Mouse (Mus musculus) cerebellum, postnatal 4 days (tissue): Measurements from ENCODE around the gene Per1.
A peak's percentile ranks its signal among the peaks of the same experiment; 100 is the strongest.

Experiments
- DNase-seq, 2 experiments: peaks; one replicate each; pipeline ENCODE4 v3.0.0; 2022; ENCODE audit warnings: low spot score in 2 of 2, mixed read lengths in 1 of 2

Gene Per1

DNA sequence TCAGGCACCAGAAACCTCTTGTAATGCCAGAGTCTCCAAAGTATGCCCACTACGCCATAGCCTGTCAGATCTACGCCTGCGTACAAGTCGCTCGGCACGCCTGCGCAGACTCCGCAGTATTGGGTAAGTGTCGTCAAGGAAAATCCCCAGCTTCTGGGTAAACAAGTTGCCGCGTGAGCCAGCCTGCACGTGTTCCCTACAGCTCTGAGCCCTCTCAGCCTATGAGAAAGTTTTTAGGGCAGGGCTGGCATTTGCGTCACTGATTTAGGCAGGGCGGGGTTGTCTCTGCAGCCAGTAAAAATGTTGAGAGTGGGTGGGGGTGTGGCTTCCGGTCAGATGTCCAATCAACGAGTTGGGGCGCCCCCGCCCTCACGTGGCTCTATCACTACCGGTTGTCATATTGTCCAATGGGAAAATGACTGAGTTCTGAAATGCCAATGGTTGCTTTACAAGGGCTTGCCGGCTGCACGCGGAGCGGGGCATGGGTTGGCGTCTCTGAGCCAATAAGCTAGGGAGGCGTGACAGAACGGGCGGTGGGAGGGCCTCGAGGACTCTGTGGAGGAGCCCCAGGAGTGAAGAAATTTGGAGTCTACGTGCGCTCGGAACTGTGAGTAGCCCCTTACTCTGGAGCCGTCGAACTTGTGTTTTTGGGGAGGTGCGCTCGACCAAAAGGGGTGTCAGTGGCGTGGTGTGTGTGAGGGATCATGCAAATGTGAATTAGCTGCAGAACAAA is at the start of gene Per1:
TSS of gene Per1 (plus strand) at position 521 of the 733 bp plus-strand sequence.
- DNase-seq, result peak; percentile 89 to 95

DNA sequence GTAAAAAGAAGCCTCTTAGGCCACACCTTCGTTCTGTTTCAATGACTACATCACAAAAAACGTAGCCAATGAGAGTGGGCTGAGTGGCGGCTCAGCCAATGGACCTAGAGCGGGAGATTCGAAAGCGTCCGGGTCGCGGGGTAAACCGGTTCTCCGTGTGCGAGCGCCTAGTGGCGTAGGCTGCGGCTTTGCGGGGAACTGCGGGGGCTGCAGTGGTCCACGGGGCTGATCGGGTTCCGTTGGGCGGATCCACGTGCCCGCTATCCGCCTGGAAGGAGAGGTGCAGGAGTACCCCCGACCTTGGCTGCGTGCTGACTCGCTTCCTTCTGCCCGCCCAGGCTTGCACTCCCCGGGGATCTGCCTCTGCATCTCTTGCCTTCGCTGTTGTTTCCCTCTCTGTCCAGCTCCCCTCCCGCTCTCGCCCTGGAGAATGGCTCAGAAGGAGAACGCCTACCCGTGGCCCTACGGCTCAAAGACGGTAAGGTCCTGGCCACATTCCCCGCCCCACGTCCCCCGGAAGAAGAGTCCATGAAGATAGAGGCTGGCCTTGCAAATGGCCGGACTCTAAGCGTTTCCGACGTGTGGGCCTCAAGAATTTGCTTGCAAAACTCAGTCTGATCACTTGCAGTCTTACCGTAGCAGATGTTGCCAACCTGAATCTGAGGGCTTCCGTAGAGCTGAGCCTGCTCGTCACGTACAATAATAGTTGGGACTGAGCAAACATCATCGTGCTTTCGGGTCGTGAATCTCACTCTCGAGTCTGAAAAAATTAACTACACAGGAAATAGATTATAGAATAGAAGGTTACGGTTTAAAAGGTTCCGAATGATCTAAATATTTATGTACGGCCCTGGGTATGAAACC is 49.3 kb upstream of the Per1 start, which contains the start of gene Aurkb:
TSS of gene Aurkb (plus strand) at position 117 of the 864 bp plus-strand sequence.
- peak; percentile 61 to 82 for DNase-seq

DNA sequence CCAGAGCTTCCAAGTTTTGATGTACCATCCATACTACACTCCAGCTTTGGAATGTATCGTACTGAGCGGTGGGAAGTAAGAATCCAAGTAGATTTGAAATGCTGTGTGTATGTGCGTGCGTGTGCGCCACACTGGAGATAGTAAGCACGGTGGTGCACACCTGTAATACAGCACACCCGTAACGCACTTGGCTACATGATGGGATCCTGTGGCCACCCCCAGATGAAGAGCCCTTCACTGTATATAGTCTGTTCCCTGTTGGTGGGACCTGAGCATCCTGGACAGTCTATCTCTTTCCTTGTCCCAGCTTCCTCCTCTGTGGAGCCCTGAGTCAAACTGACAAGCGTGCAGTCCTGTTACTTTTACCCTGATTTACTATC is 48.6 kb upstream of the Per1 start:
- no peak for DNase-seq

DNA sequence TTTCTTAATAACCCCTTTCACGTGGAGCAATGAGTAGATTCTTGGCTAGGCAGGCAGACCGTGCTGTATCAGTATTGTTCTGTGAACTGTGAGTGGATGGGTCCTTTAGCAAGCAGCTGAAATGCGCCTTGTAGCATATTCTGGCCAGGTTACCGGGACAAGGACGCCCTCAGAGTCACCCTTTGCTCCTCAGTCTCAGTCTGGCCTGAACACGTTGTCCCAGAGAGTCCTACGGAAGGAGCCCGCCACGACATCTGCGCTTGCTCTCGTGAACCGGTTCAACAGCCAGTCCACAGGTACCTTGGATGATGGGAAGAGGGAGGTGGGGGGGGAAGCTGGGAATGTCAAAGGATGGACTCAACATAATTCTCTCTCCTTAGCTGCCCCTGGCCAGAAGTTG is 47.4 kb upstream of the Per1 start:
- DNase-seq, result no peak

DNA sequence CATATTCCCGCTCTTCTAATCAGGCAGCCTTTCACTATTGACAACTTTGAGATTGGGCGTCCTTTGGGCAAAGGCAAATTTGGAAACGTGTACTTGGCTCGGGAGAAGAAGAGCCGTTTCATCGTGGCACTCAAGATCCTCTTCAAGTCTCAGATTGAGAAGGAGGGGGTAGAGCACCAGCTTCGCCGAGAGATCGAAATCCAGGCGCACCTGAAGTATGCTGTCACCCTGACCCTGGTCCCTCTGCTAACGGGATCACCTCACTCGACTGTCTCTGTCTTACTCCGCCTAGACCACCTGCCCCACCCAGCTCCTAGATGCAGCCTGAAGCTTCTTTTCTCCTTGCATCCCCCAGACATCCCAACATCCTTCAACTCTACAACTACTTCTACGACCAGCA is 46.9 kb upstream of the Per1 start:
- DNase-seq, result no peak

DNA sequence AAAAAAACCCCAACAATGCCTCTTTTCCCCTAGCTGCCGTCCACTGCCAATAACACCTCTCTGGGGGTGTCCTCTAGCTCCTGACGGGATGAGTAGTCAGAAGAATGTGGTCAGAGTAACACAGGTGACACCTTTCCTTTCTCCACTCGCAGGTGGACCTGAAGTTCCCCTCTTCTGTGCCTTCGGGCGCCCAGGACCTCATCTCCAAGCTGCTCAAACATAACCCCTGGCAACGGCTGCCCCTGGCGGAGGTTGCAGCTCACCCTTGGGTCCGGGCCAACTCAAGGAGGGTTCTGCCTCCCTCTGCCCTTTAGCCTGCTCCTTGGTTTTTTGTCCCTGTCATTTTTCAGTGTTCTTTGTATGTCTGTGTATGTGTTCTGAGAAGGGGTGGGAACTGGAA is 44.3 kb upstream of the Per1 start:
- no peak for DNase-seq

DNA sequence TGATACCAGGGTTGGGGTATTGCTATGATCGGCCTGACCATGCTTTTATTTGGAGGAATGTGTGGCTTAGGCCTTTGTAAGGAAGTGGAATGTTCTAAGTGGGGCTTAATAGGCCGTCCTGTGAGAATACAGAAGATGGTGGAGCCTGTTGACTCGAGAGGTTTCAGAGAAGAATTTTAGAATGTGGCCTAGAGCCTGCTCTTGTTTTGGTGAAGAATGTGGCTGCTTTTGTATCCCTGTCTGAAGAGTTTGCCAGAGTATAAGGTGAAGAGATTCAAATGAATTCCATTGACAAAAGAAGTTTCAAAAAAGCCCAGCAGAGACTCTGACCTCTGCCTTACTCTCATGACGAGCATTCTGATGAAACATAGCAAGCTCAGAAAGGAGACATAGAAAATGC is 43.2 kb upstream of the Per1 start:
- DNase-seq, result no peak

DNA sequence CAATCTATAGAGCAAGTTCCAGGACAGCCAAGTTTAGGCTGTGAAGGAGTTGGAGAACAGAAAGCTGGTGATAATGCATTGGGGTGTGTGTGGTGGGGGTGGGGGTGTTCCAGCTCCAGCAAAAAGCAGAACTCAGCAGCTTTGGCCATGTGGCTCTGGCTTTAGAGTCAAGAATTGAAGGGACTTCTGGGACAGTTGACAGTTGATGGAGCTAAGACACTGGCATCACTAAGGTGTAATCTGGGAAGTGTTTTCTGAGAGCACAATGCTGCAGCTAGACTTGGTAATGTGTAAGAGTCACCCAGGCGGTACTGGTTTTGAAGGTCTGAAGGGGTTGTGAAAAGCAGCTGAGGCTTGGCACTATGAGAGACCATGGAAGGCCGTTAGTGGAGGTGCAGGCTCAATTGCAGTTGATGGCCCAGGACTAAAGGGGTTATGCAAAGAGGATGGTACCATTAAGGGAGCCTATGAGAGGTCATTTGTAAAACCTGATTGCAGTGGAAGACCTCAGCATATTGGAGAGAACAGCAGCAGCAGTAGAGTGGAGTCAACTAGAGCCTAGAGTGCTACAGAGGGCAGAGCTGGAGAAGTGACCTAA is 42.1 kb upstream of the Per1 start:
- DNase-seq, result no peak

DNA sequence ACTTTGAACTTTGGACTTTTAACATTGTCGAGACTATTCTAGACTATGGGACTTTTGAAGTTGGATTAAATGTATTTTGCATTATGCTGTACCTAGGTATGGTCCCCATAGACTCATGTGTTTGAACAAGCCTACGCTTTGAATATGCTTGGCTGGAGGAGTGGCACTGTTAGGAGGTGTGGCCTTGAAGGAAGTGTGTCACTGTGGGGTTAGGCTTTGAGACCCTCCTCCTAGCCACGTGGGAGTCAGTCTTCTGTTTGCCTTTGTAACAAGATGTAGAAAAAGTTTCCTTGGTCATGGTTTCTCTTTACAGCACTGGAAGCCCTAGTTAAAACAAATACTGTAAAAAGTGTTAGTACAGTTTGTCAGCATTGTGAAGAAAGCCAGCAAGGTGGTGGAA is 41.2 kb upstream of the Per1 start:
- DNase-seq, result no peak

DNA sequence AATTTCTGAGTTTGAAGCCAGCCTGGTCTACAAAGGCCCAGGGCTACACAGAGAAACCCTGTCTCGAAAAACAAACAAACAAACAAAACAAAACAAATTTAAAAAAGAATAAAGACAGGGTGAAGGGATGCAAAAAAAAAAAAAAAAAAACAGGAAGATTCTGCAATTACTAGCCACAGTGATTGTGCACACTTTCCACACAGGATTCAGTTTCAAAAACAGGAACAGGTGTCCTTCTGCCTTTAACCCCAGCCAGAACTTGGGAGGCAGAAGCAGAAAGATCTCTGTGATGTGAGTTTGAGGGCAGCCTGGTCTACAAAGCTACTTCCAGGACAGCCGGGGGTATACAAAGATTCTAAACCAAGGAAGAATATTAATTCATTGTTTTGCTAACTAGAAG is 36.8 kb upstream of the Per1 start:
- no peak for DNase-seq

DNA sequence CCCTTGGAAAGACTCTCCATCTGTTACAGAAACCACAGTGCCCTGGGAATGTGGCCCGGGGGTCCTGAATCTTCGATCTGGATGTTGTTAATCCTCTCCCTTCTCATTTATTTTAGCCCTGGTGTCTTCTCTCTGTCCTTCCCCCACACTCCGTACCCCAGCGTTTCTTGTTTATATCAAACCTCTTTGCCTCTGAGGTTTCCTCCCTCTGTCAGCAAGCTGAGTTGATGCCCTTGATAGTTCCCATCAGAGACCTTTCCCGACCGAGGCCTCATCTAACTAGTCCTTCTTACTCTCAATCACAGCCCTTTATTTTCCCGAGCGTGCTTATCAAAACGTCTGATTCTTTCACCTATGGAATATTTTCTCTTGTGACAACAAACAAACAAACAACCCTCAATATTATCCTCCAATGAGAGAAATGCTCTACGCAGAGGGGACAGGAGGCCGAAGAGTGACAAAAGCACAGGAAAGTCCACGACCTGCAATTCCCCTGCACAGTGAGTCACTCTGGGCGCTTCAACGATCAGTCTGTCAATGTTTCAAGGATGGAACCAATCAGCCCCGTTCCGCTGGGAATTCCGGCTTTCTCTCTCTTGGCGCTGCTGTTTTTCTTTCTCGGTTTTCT is 36.2 kb upstream of the Per1 start:
- DNase-seq, result no peak

DNA sequence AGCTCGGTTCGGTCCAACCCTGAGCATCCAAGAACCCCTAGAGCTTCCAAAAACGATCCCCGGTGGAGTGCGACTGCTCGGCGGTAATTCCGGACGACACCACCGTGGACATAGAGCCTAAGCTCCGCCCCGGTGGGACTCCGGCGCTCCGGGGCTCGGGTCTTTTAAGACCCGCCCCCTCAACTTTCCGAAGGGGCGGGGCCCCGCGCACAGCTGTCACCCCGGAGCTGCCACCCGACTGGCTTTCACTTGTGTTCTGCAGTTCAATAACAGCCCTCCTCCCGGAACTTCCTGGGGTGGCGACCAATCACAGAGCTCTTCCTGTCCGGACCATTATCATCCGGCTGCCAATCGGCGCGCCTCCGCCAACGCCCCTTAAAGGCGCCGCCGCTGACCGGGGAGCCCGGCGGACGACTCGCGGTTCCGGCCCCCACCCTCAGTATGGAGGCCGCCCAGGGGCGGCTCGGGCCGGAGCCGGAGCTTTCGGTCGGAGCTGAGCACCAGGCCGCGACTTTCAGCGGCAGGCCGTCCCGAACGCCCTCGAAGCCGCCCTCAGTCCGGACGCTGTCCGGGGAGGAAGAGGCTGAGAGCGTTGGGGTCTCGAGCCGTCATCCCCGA is 35.6 kb upstream of the Per1 start, which contains the start of gene Borcs6:
TSS of gene Borcs6 (plus strand) at position 361 of the 618 bp plus-strand sequence.
- peak; percentile 83 to 92 for DNase-seq

DNA sequence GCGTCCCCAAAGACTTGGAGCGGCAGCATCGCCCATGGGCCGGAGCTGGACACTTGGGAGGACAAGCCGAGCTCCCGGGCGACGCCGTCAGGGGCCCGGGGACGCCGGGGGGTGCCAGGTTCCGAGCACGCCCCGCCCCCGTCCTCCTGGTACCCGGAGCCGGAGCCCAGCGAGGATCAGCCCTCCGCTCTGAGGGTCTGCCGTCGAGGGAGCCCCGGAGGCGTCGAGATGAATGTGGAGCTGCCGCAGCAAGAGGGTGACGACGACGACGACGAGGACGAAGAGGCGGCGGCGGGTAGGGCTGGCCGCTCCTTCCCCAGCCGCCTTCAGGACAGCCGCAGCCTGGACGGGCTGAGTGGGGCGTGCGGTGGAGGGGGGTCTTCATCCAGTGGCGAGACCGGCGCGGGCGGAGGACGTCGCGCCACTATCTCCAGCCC is 35.0 kb upstream of the Per1 start:
- DNase-seq, result peak in 1 of 2 experiments; percentile 63

DNA sequence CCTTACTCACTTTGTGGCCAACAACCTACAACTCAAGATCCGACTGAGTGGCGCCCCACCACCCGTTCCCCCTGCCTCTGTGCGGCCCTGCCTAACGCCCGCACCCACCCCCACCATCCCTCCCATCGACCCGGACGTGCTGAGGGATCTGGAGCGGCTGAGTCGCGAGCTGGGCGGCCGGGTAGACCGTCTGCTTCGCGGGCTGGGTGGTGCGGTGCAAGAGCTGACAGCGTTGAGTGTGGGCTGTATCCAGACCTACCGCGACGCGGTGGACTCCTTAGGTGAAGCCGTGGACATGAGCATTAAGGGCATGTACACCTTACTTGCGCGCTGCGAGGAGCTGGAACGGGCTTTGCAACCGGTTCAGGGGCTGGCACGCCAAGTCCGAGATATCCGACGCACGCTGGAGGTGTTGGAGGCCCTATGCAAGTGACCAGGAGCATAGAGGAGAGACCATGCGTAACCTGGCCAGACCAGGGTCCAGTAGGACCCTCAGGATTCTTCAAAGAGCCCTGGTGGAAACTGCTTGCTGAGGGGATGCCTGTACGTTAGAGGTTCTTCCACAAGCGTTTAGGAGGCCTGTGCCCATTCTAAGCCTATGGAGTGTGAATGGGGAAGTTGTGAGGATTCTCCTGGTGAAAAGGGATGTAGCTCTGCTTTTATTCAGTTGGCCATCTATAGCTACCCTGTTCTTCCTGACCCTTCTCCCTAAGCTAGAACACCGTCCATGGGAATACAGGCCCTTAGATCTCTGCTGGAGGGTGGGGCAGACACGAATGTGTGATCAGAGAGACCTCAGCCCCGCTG is 34.4 kb upstream of the Per1 start:
- peak in 1 of 2 experiments; percentile 38 for DNase-seq

DNA sequence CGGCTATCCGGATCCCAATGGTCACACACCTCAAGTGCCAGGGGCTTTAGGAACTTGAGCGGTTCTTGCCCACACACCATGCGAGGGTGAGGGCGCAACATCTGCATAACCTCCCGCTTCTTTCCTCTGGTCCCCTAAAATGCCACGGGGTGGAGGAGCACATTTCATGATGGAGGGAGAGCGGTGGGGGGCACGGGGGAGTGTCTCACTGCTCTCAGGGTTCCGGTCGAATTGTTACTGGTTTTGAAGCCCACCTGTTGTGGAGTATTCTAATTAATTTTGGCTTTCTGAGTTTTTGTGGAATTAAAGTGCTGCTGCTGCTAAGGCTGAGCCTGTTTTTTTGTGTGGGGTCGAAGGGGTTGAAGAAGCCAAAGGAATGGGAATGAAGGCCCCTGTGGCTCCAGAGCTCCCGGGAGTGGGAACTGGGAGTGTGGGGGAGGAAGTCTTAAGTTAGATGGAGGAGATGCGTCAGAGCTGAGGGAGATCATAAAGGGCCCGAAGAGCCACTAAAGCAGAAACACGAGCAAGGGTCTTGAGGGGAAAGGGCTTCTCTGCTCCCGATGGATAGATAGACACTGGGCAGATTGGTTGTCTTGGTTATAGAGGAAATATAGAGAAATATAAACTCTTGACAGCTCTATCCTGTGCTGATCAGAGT is 33.6 kb upstream of the Per1 start:
- DNase-seq, result no peak

DNA sequence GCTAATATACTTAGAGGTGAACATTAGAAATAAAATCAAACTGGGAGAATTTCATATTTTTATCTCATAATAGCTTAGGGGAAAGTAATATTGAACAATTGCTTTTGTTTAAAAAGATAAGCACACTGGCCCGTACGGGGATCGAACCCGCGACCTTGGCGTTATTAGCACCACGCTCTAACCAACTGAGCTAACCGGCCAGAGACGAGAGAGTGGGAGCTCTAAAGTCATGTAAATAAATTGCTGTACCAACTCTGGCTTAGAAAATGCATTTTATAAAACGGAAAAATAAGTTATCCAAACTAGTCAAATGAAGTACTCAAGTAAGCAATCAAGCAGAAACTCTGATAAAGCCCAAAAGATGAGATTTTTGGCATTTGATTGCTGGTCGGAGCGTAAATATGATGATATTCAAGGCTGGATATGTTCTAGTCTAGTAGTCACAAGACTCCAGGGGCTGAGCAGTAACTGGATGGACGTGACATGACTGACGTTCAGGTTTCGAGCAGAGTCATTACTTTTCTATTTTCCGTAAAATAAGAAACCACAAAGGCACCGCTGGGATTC is 32.7 kb upstream of the Per1 start:
- peak; percentile 48 to 73 for DNase-seq

DNA sequence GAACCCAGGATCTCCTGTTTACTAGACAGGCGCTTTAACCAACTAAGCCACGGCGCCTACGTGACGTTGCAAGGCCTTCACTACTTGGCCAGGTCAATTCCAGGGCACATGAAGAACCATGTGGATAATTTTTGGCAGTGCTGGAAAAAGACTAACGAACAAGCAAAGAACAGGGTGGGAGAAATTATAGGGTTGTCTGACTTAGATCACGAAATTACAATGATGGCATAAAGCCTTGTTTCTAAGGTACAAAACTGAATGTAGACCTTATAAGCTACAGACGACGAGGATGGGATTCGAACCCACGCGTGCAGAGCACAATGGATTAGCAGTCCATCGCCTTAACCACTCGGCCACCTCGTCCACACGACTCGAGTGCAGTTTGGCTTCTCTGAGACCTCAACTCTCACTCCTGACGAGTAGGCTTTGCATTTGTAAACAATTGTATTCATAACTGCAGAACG is 32.2 kb upstream of the Per1 start:
- DNase-seq, result peak; percentile 91 to 95

DNA sequence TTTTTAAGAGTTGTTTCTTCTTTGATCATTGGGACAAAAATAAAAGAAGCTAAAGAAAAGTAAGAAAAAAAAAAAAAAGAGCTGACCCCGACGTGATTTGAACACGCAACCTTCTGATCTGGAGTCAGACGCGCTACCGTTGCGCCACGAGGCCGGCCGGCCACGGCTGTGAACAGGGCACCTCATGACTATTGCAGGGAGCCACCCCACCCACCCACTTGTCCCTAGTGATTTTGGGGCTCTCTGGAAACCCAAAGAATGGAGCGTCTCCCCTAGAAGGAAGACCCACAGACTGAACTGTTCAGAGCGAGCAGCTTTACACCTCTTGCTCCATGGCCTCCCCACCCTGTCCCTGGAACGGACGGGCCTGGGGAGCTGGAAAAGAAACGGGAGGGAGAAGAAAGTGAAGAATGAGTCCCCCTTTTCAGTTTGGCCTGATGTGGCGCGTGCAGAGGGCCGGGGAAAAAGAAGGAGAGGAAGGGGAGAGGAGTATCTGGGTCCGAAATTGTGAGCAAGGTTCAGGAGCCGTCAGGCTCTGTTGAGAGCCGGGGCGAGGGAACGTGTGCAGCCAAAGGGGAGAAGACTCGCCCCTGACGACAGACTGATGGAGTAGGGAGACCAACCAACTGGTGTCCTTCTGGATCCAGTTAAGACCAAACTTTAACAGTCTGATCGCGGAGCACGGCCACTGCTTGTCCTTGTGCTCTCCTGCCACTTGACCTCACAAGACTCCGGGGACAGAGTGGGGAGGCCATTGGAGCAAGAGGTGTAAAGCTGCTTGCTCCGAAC is 31.4 kb upstream of the Per1 start:
- DNase-seq, result peak; percentile 92 to 96
